Mouse (Mus musculus) midbrain, embryonic 10.5 days (tissue): ENCODE measurements at regions not wholly inside any gene's neighbourhood (a gene's known extent, or its start where the extent isn't known, plus 50 kb on each side); places are given as distances from the start of the nearest gene placed in this dataset.
A peak's percentile ranks its signal among the peaks of the same experiment; 100 is the strongest.

Experiments
- DNase-seq: peaks from one replicate; pipeline ENCODE4 v3.0.0-alpha.2; 2017; ENCODE audit warnings: low spot score
- H3K27ac ChIP-seq: fragments of 300-500 bp; sonication (generic); replicated peaks from 2 replicates; pipeline ENCODE4 v1.5.1; 2016; ENCODE audit warnings: mild to moderate bottlenecking
- H3K27me3 ChIP-seq: fragments of 300-500 bp; sonication (generic); 2 replicates; pipeline ENCODE4 v1.6.1; 2016; ENCODE audit warnings: low read depth, mild to moderate bottlenecking; ENCODE audit not compliant: poor library complexity, severe bottlenecking
- H3K36me3 ChIP-seq: fragments of 300-500 bp; sonication (generic); 2 replicates; pipeline ENCODE4 v1.6.1; 2016; ENCODE audit warnings: mild to moderate bottlenecking, moderate library complexity
- H3K4me1 ChIP-seq: fragments of 300-500 bp; sonication (generic); 2 replicates; pipeline ENCODE4 v1.6.1; 2016
- H3K4me3 ChIP-seq: fragments of 300-500 bp; sonication (generic); 2 replicates; pipeline ENCODE4 v1.5.1; 2016; ENCODE audit warnings: mild to moderate bottlenecking, moderate library complexity
- H3K9me3 ChIP-seq: fragments of 300-500 bp; sonication (generic); replicated peaks from 2 replicates; pipeline ENCODE4 v1.6.1; 2016; ENCODE audit warnings: mild to moderate bottlenecking
- WGBS: fragments of 180-500 bp; shearing (Covaris S2); methylation state at CpG from one replicate; pipeline ENCODE4 v1.1.7; 2016; 5-methylcytosine and 5-hydroxymethylcytosine counted together

GRCm38 (mm10) chr8:103023237-103023636 lies 237.8 kb upstream of the Cdh11 start:
- Histone ChIP-seq H3K27me3 (no peaks in the 10 kb centered on the region), H3K4me1 (no peaks in the 10 kb centered on the region), H3K36me3 (no peaks in the 10 kb centered on the region), H3K9me3 (no peaks in the 10 kb centered on the region), H3K4me3 (no peak overlapping the region), H3K27ac (no peak overlapping the region)
- 68% methylated on average over 1 of the region's 1 CpGs for WGBS
- no peak for DNase-seq

GRCm38 (mm10) chr8:103031708-103032107 lies 246.3 kb upstream of the Cdh11 start:
- DNase-seq = no peak
- Histone ChIP-seq H3K9me3 (no peaks in the 10 kb centered on the region), H3K4me1 (no peaks in the 10 kb centered on the region), H3K27me3 (no peaks in the 10 kb centered on the region), H3K27ac (no peak overlapping the region), H3K36me3 (no peaks in the 10 kb centered on the region), H3K4me3 (no peak overlapping the region)
- WGBS = 83% methylated on average over 1 of the region's 1 CpGs

DNA sequence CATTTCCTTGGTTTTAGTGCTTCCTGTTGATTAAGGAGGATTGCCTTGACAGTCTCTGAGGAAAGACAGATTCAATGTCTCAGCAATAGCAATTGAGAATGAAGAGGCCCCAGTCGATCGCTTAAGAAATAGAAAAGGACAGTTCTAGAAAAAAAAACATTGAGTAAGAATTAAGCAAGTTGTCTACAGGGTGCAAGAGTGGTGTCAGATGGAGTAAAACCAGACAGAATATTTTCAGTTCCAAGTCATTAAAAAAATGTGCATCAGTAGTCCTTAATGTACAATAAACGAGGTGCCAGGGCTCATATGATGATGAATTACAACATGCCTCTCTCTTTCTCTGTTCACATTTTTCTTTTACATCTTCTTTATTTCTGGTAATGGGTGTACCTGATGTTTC lies 248.5 kb upstream of the Cdh11 start:
- DNase-seq = no peak
- 86% methylated on average over 3 of the region's 3 CpGs for WGBS
- H3K27ac ChIP-seq = no peak overlapping the region

DNA sequence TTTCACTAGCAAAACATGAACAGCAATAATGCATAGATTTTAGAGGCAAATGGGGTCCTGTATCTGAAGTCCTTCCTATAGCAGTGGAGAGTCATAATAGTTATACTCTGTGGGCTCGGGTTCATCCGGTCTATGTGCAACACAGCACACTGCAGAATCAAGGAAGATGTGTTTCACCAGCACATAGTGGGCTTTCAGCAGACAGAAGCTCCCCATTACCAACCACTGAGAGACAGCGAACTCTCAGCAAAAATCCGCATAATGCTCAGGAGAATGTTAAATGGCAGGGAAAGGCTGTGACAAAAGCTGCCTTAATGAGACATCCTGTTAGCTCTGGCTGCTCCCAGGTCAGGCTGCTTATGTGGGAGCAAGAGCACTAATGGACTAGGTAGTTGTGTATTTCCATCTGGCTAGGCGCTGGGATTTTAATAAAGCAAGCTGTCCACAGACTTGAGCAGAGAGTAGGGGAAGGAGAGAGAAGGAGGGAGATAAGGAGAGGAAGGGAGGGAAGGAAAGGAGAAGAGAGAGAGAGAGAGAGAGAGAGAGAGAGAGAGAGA lies 286.7 kb upstream of the Cdh11 start:
- Histone ChIP-seq H3K27ac (peak overlapping the region; percentile 80), H3K9me3 (no peaks in the 10 kb centered on the region), H3K4me3 (no peak overlapping the region), H3K4me1 (peaks cover 25% of the 10 kb centered on the region), H3K36me3 (no peaks in the 10 kb centered on the region), H3K27me3 (peaks cover 23% of the 10 kb centered on the region)
- peak; percentile 15 for DNase-seq
- WGBS = 63% methylated on average over 5 of the region's 5 CpGs

More for the DNA sequence above, 248.5 kb upstream of the Cdh11 start:
- Histone ChIP-seq H3K4me3 (no peak overlapping the region), H3K9me3 (no peaks in the 10 kb centered on the region), H3K36me3 (no peaks in the 10 kb centered on the region), H3K4me1 (no peaks in the 10 kb centered on the region), H3K27me3 (no peaks in the 10 kb centered on the region)

- peaks cover 23% of the 10 kb centered on the region for H3K27me3 ChIP-seq
- H3K4me1 ChIP-seq = peaks cover 25% of the 10 kb centered on the region
- H3K9me3 ChIP-seq = no peaks in the 10 kb centered on the region
- H3K27ac ChIP-seq = peak overlapping the region; percentile 80
- no peak overlapping the region for H3K4me3 ChIP-seq
- peak; percentile 52 for DNase-seq
- WGBS = 29% methylated on average over 1 of the region's 1 CpGs
- H3K36me3 ChIP-seq = no peaks in the 10 kb centered on the region
These were observed 287.2 kb upstream of the Cdh11 start for GRCm38 (mm10) chr8:103072646-103073045.

GRCm38 (mm10) chr8:103078559-103078958 lies 293.1 kb upstream of the Cdh11 start:
- Histone ChIP-seq H3K36me3 (no peaks in the 10 kb centered on the region), H3K27ac (no peak overlapping the region), H3K4me3 (no peak overlapping the region), H3K27me3 (peaks cover 16% of the 10 kb centered on the region; the same call in 1 of the 2 replicates), H3K4me1 (peaks cover 3% of the 10 kb centered on the region), H3K9me3 (no peaks in the 10 kb centered on the region)
- WGBS = 58% methylated on average over 3 of the region's 3 CpGs
- no peak for DNase-seq

DNA sequence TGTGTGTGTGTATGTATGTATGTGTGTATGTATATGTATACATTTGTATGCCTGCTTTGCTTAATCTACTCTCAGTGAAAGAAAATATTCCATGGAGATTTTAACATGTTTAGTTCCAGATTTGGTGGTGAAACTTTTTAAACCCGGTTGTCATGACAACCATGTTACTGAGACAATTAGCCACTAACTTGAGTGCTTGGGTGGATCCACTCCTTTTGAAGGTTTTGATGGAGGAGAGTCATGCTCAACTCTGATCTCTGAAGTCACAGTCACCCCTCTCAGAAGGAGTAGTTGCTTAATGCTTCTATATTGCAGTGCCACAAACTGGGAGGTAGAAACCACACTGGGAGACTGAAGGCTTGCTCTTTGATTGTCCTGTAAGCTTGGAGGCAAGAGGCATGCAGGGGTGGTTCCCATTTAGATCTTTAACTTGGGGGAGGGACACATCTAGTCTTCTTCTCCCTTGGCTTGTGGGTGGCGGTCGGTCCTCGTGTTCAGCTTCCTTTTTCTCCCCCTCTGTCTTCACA lies 301.6 kb upstream of the Cdh11 start:
- WGBS = 54% methylated on average over 4 of the region's 4 CpGs
- no peaks in the 10 kb centered on the region for H3K9me3 ChIP-seq
- DNase-seq = no peak
- H3K27ac ChIP-seq = no peak overlapping the region
- no peaks in the 10 kb centered on the region for H3K36me3 ChIP-seq
- no peak overlapping the region for H3K4me3 ChIP-seq
- peaks cover 30% of the 10 kb centered on the region for H3K4me1 ChIP-seq
- H3K27me3 ChIP-seq = no peaks in the 10 kb centered on the region

GRCm38 (mm10) chr8:103096496-103097092 lies 311.2 kb upstream of the Cdh11 start:
- Histone ChIP-seq H3K27ac (no peak overlapping the region), H3K36me3 (no peaks in the 10 kb centered on the region), H3K9me3 (no peaks in the 10 kb centered on the region), H3K4me1 (peaks cover 4% of the 10 kb centered on the region; the same call in 1 of the 2 replicates), H3K4me3 (no peak overlapping the region), H3K27me3 (peaks cover 13% of the 10 kb centered on the region; the same call in 1 of the 2 replicates)
- no peak for DNase-seq
- 80% methylated on average over 4 of the region's 4 CpGs for WGBS

DNA sequence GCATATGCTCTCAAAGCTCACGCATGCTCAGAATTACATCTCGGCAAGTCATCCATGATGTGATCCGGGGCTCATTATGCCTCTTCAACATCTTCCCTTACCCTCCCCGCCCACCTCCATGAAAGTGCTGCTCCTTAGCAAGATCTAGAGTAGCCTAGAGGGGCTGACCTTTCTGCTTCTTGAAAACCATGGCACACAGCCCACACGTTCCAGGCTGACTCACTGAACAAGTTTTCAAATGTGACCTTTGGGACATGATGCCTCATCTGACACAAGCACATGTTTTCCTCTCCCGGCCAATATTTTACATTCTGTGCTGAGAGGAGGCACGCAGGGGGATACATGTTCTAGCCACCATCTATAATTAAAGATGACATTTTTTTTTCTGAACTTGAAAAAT lies 340.1 kb upstream of the Cdh11 start:
- DNase-seq = no peak
- H3K27me3 ChIP-seq = no peaks in the 10 kb centered on the region
- H3K9me3 ChIP-seq = no peaks in the 10 kb centered on the region
- H3K4me3 ChIP-seq = no peak overlapping the region
- no peaks in the 10 kb centered on the region for H3K36me3 ChIP-seq
- H3K27ac ChIP-seq = no peak overlapping the region
- H3K4me1 ChIP-seq = no peaks in the 10 kb centered on the region
- WGBS = 92% methylated on average over 7 of the region's 7 CpGs

- 89% methylated on average over 1 of the region's 1 CpGs for WGBS
- Histone ChIP-seq H3K9me3 (no peaks in the 10 kb centered on the region), H3K27me3 (no peaks in the 10 kb centered on the region), H3K4me3 (no peak overlapping the region), H3K4me1 (no peaks in the 10 kb centered on the region), H3K27ac (no peak overlapping the region), H3K36me3 (no peaks in the 10 kb centered on the region)
- DNase-seq = no peak
These were observed 352.7 kb upstream of the Cdh11 start for GRCm38 (mm10) chr8:103138136-103138535.

DNA sequence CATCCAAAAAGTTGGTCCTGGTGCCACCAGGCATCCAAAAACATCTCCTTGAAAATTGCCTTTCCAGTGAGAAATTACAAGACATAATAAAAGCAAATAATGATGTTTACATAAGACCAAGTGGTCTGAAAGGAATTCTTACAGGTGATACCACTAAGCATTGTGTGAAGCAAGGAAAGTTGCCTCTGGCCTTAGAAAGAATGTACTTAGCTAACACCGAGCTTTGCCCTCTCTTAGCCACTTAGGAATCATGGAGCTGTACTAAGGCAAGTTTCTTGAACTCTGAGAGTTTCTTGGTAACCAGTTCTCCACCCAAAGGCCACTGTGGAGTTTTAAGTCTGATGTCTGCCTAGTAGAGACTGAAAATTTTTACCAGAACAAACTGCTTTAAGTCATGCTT lies 359.4 kb upstream of the Cdh11 start:
- 73% methylated on average over 1 of the region's 1 CpGs for WGBS
- Histone ChIP-seq H3K36me3 (no peaks in the 10 kb centered on the region), H3K27ac (no peak overlapping the region), H3K27me3 (no peaks in the 10 kb centered on the region), H3K9me3 (no peaks in the 10 kb centered on the region), H3K4me3 (no peak overlapping the region), H3K4me1 (peaks cover 31% of the 10 kb centered on the region)
- DNase-seq = no peak

DNA sequence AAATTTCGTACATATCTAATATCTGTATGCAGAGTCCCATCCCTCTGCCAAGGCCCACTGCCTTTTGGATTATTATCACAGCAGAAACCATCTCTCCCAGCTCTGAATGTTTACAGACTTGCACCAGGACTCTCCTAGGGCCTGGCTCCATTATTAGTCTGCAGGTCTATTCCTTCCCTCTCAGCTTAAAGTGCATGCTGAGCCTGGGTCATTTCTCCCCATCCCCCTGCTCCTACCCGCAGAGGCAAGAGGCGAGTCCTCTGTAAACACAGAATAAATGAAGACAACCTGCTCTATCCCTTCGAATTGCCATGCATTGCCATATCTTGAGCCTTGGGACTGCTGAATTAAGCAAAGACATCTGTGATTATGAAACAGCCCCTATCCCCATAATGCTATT lies 362.6 kb upstream of the Cdh11 start:
- H3K27me3 ChIP-seq = no peaks in the 10 kb centered on the region
- H3K4me3 ChIP-seq = no peak overlapping the region
- DNase-seq = peak; percentile 12
- H3K4me1 ChIP-seq = peaks cover 31% of the 10 kb centered on the region
- whole genome bisulfite sequencing = 36% methylated on average over 4 of the region's 4 CpGs
- H3K27ac ChIP-seq = no peak overlapping the region
- no peaks in the 10 kb centered on the region for H3K36me3 ChIP-seq
- no peaks in the 10 kb centered on the region for H3K9me3 ChIP-seq

DNA sequence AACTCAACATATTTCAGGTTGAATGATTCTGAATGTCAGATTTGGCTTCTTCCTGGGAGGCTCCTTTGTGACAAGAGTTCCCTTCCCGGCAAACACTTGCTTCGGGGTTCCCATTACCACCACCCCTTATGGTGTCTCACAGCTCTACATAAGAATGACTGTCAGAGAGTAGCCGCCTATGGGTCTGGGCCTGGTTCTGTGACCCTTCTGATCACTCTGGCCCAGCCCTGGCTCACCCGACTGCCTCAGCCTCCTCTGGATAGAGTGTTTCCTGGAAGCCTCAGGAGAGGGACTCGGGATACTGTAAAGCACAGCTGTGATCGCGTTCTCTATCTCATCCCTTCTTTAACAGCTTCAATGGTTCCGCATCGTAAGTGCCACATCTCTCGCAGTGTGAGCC lies 363.0 kb upstream of the Cdh11 start:
- Histone ChIP-seq H3K27ac (peak overlapping the region; percentile 38; the same call in 1 of the 2 replicates), H3K36me3 (no peaks in the 10 kb centered on the region), H3K9me3 (no peaks in the 10 kb centered on the region), H3K27me3 (no peaks in the 10 kb centered on the region), H3K4me1 (peaks cover 31% of the 10 kb centered on the region), H3K4me3 (no peak overlapping the region)
- 54% methylated on average over 10 of the region's 10 CpGs for WGBS
- DNase-seq = peak; percentile 13
